Mouse (Mus musculus): ENCODE measurements at regions not wholly inside any gene's neighbourhood (a gene's known extent, or its start where the extent isn't known, plus 50 kb on each side); places are given as distances from the start of the nearest gene placed in this dataset.

GRCm38 (mm10) chr5:7540646-7541038 lies 196.1 kb upstream of the Zfp804b start:
- no peaks in the 10 kb centered on the region for H3K4me1 ChIP-seq (ENCODE audit: control insufficient read depth, insufficient read depth, low read length)
- no peak overlapping the region for H3K4me3 ChIP-seq (ENCODE audit: insufficient read depth, low read length)
- TF ChIP-seq CTCF (IDR thresholded peaks at IDR 0.05; ENCODE audit: extremely low read depth, insufficient read depth, low read length) (no peak), POLR2A (IDR thresholded peaks at IDR 0.05; ENCODE audit: extremely low read depth, insufficient read depth, low read length) (no peak)
- no peak overlapping the region for H3K27ac ChIP-seq (ENCODE audit: insufficient read depth, low read length)

DNA sequence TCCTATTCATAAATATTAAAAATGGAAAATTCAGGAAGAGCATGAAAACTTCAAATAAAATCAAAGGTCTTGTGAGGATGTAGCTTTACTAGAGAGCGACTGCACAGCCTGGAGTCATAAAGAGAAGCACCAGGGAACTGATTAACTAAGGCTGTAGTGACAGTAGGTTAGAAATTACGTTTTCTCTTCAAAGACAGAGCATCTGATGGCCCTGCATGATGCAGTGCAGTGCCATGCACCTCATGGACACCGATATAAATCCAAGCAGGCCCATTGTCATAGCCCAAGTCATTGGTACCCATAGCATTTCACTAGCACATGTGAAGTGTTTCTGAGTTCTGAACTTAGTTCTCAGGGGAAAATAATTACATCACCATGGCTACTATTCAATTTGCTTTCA lies 199.3 kb upstream of the Zfp804b start:
- Histone ChIP-seq H3K4me3 (ENCODE audit: insufficient read depth, low read length) (no peak overlapping the region), H3K4me1 (ENCODE audit: control insufficient read depth, insufficient read depth, low read length) (no peaks in the 10 kb centered on the region)
- TF ChIP-seq CTCF (IDR thresholded peaks at IDR 0.05; ENCODE audit: extremely low read depth, insufficient read depth, low read length) (no peak), POLR2A (IDR thresholded peaks at IDR 0.05; ENCODE audit: extremely low read depth, insufficient read depth, low read length) (no peak)

DNA sequence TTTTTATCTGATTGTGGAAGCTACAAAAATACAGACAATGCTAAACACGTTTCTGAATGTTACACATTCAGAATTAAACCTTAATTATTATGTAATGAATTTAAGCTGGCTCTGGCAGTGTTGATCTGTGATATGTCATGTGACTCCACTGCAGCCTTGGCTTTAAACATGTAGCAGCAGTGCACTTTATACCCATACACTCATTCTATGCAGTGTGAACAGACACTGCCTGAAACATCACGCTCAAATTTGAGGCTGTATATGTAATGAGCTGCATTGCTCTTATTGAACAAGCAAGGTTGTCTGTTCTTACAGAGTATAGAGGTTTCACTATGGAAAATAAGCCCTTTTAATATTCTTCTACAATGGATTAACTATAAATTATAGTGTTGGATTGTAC lies 235.9 kb upstream of the Zfp804b start:
- no peak overlapping the region for H3K27ac ChIP-seq (ENCODE audit: insufficient read depth, low read length)

More for the DNA sequence above, 199.3 kb upstream of the Zfp804b start:
- H3K27ac ChIP-seq (ENCODE audit: insufficient read depth, low read length): no peak overlapping the region

GRCm38 (mm10) chr5:7586547-7586946 lies 242.0 kb upstream of the Zfp804b start:
- TF ChIP-seq CTCF (IDR thresholded peaks at IDR 0.05; ENCODE audit: extremely low read depth, insufficient read depth, low read length) (no peak), POLR2A (IDR thresholded peaks at IDR 0.05; ENCODE audit: extremely low read depth, insufficient read depth, low read length) (no peak)
- Histone ChIP-seq H3K27ac (ENCODE audit: insufficient read depth, low read length) (no peak overlapping the region), H3K4me1 (ENCODE audit: control insufficient read depth, insufficient read depth, low read length) (no peaks in the 10 kb centered on the region), H3K4me3 (ENCODE audit: insufficient read depth, low read length) (no peak overlapping the region)

More for the DNA sequence above, 235.9 kb upstream of the Zfp804b start:
- H3K4me3 ChIP-seq (ENCODE audit: insufficient read depth, low read length): no peak overlapping the region
- no peak for TF ChIP-seq CTCF (IDR thresholded peaks at IDR 0.05; ENCODE audit: extremely low read depth, insufficient read depth, low read length)
- TF ChIP-seq POLR2A (IDR thresholded peaks at IDR 0.05; ENCODE audit: extremely low read depth, insufficient read depth, low read length): no peak
- no peaks in the 10 kb centered on the region for H3K4me1 ChIP-seq (ENCODE audit: control insufficient read depth, insufficient read depth, low read length)

- Histone ChIP-seq H3K27ac (ENCODE audit: insufficient read depth, low read length) (no peak overlapping the region), H3K4me3 (ENCODE audit: insufficient read depth, low read length) (no peak overlapping the region), H3K4me1 (ENCODE audit: control insufficient read depth, insufficient read depth, low read length) (no peaks in the 10 kb centered on the region)
- no peak for TF ChIP-seq POLR2A (IDR thresholded peaks at IDR 0.05; ENCODE audit: extremely low read depth, insufficient read depth, low read length)
- no peak for TF ChIP-seq CTCF (IDR thresholded peaks at IDR 0.05; ENCODE audit: extremely low read depth, insufficient read depth, low read length)
These were observed 255.9 kb upstream of the Zfp804b start for GRCm38 (mm10) chr5:7600418-7600817.

DNA sequence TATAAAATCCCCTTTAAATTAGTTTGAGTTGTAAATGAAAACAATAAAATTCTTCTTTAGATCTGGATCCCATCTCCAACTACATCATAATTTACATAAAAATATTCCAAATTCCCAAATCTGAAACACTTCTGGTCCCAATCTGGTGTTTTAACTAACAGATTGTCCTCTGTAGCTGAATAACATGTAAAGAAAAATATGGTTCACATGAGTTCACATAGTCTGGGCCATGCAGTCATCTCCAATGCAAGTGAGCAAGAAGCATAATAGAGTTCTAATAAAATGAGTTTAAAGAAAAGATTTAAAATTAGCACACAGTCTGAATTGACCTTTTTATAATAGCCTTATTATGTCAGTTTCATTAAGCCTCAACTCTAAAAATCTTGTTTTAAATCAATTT lies 263.0 kb upstream of the Zfp804b start:
- Histone ChIP-seq H3K4me3 (ENCODE audit: insufficient read depth, low read length) (no peak overlapping the region), H3K4me1 (ENCODE audit: control insufficient read depth, insufficient read depth, low read length) (no peaks in the 10 kb centered on the region), H3K27ac (ENCODE audit: insufficient read depth, low read length) (no peak overlapping the region)
- TF ChIP-seq CTCF (IDR thresholded peaks at IDR 0.05; ENCODE audit: extremely low read depth, insufficient read depth, low read length) (no peak), POLR2A (IDR thresholded peaks at IDR 0.05; ENCODE audit: extremely low read depth, insufficient read depth, low read length) (no peak)

GRCm38 (mm10) chr5:7607924-7608323 lies 263.4 kb upstream of the Zfp804b start:
- TF ChIP-seq CTCF (IDR thresholded peaks at IDR 0.05; ENCODE audit: extremely low read depth, insufficient read depth, low read length): no peak
- no peak for TF ChIP-seq POLR2A (IDR thresholded peaks at IDR 0.05; ENCODE audit: extremely low read depth, insufficient read depth, low read length)
- no peaks in the 10 kb centered on the region for H3K4me1 ChIP-seq (ENCODE audit: control insufficient read depth, insufficient read depth, low read length)
- H3K4me3 ChIP-seq (ENCODE audit: insufficient read depth, low read length): no peak overlapping the region
- H3K27ac ChIP-seq (ENCODE audit: insufficient read depth, low read length): no peak overlapping the region

DNA sequence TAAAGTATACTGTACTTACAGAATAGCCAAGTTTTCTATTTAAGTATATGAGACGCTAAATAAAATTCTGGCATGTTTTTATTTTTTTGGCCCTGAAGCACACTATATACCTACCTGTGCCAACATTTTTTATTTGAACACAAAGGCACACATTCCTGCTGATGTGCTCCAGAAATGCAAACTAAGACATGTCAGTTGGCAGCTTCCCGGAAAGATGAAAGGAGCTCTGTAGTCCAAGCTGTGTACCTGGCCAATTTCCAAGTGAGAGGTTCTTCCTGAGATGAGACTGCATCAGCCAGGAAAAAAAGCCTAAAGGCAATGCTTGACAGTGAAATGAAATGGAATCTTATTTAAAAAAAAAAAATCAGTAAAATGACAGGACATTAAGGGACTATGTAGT lies 305.0 kb upstream of the Steap4 start:
- TF ChIP-seq POLR2A (IDR thresholded peaks at IDR 0.05; ENCODE audit: extremely low read depth, insufficient read depth, low read length) (no peak), CTCF (IDR thresholded peaks at IDR 0.05; ENCODE audit: extremely low read depth, insufficient read depth, low read length) (no peak)
- Histone ChIP-seq H3K27ac (ENCODE audit: insufficient read depth, low read length) (no peak overlapping the region), H3K4me1 (ENCODE audit: control insufficient read depth, insufficient read depth, low read length) (no peaks in the 10 kb centered on the region), H3K4me3 (ENCODE audit: insufficient read depth, low read length) (no peak overlapping the region)

DNA sequence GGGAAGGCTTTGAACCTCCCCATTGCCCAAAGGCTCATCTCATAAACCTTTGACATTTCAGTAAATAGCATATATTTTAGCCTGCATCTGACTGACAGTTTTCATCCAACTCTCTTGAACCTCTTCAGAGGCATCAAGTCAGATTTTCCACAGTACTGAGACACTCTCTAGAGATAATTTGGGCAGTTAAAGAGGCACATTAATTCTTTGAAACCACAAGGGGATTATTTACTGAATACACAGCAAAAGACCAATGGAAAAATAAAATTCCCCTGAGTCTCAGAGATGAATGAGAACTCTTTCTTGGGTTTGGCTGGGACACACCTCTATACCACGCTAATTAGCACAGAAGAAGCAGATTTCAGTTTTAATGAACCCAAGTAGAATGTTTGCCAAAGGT lies 258.5 kb upstream of the Steap4 start:
- TF ChIP-seq POLR2A (IDR thresholded peaks at IDR 0.05; ENCODE audit: extremely low read depth, insufficient read depth, low read length) (no peak), CTCF (IDR thresholded peaks at IDR 0.05; ENCODE audit: extremely low read depth, insufficient read depth, low read length) (no peak)
- Histone ChIP-seq H3K27ac (ENCODE audit: insufficient read depth, low read length) (no peak overlapping the region), H3K4me3 (ENCODE audit: insufficient read depth, low read length) (no peak overlapping the region), H3K4me1 (ENCODE audit: control insufficient read depth, insufficient read depth, low read length) (no peaks in the 10 kb centered on the region)

GRCm38 (mm10) chr5:7719557-7719956 lies 240.7 kb upstream of the Steap4 start:
- no peak for TF ChIP-seq POLR2A (IDR thresholded peaks at IDR 0.05; ENCODE audit: extremely low read depth, insufficient read depth, low read length)
- no peak for TF ChIP-seq CTCF (IDR thresholded peaks at IDR 0.05; ENCODE audit: extremely low read depth, insufficient read depth, low read length)
- Histone ChIP-seq H3K4me1 (ENCODE audit: control insufficient read depth, insufficient read depth, low read length) (no peaks in the 10 kb centered on the region), H3K27ac (ENCODE audit: insufficient read depth, low read length) (no peak overlapping the region), H3K4me3 (ENCODE audit: insufficient read depth, low read length) (no peak overlapping the region)

DNA sequence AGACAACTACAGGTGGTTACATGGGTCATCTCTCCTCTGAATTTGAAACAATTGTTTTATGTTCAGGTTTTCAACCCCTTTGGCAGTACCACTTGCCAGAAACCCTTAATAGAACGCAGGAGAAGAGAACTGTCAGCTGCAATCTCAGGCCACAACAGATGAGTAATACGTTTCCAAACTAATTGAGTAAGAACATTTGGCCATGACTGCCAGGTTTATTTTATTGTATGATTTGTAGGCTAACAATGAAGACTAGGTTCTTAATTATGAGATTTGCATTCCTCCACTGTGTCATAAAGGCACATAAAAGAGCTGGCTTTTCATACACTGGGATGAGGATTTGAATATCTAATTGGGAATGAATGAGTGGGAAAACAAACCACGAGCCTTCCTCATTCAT lies 240.2 kb upstream of the Steap4 start:
- H3K4me1 ChIP-seq (ENCODE audit: control insufficient read depth, insufficient read depth, low read length): no peaks in the 10 kb centered on the region
- H3K4me3 ChIP-seq (ENCODE audit: insufficient read depth, low read length): no peak overlapping the region
- TF ChIP-seq CTCF (IDR thresholded peaks at IDR 0.05; ENCODE audit: extremely low read depth, insufficient read depth, low read length) (no peak), POLR2A (IDR thresholded peaks at IDR 0.05; ENCODE audit: extremely low read depth, insufficient read depth, low read length) (no peak)
- H3K27ac ChIP-seq (ENCODE audit: insufficient read depth, low read length): no peak overlapping the region

Measured in cortical plate, adult 2 months (tissue).